Mouse (Mus musculus) ES-E14 (cell line): Measurements from ENCODE around the gene Xrcc5. TPM values are rescaled to one million over a fixed set of nuclear protein-coding genes. Genes with fewer than 3 reads are reported as not detected.

ENCODE experiments used
- DNase-seq: peaks from one replicate; pipeline ENCODE4 v3.0.0-alpha.2; 2013; ENCODE audit warnings: low read depth, low spot score
- H3K27ac ChIP-seq: 2 replicates; pipeline ENCODE4 v1.5.1; 2012; ENCODE audit warnings: low read depth, mild to moderate bottlenecking, low read length, moderate library complexity, mixed read lengths; ENCODE audit not compliant: poor library complexity, insufficient read depth, severe bottlenecking
- H3K36me3 ChIP-seq: 2 replicates; pipeline ENCODE4 v1.6.1; 2012; ENCODE audit warnings: mild to moderate bottlenecking, low read length, moderate library complexity, mixed read lengths; ENCODE audit not compliant: control insufficient read depth, poor library complexity, insufficient read depth, severe bottlenecking
- H3K4me1 ChIP-seq, 2 experiments: fragments of 150-350 bp in 1 of 2; sonication (generic) in 1 of 2; 2 replicates each; pipeline ENCODE4 v1.6.1; 2012; ENCODE audit warnings: low read length in 2 of 2, mild to moderate bottlenecking in 1 of 2, mixed read lengths in 1 of 2; ENCODE audit not compliant: control insufficient read depth in 2 of 2, insufficient read depth in 2 of 2, poor library complexity in 1 of 2
- H3K4me3 ChIP-seq, 2 experiments: fragments of 150-350 bp in 1 of 2; sonication (generic) in 1 of 2; 2 replicates each; pipeline ENCODE4 v1.5.1; 2012; ENCODE audit warnings: low read length in 2 of 2, low read depth in 1 of 2, mild to moderate bottlenecking in 1 of 2, mixed read lengths in 1 of 2; ENCODE audit not compliant: insufficient read depth in 1 of 2, poor library complexity in 1 of 2, severe bottlenecking in 1 of 2
- H3K9ac ChIP-seq: 2 replicates; pipeline ENCODE4 v1.6.1; 2012; ENCODE audit warnings: low read depth, mild to moderate bottlenecking, low read length, mixed read lengths; ENCODE audit not compliant: poor library complexity, insufficient read depth, severe bottlenecking
- H3K9me3 ChIP-seq: fragments of 150-350 bp; sonication (generic); 2 replicates; pipeline ENCODE4 v1.6.1; 2012; ENCODE audit warnings: low read depth, mild to moderate bottlenecking, low read length; ENCODE audit not compliant: control insufficient read depth, insufficient read depth
- CHD2 ChIP-seq: IDR thresholded peaks from 2 replicates; pipeline ENCODE4 v1.6.1; 2014; ENCODE audit warnings: mild to moderate bottlenecking, low read depth, low read length, inconsistent platforms
- HCFC1 ChIP-seq: IDR thresholded peaks from 2 replicates; pipeline ENCODE4 v1.6.1; 2012; ENCODE audit warnings: low read length, inconsistent platforms, borderline replicate concordance; ENCODE audit not compliant: insufficient read depth
- MAFK ChIP-seq: IDR thresholded peaks from 2 replicates; pipeline ENCODE4 v1.6.1; 2014; ENCODE audit warnings: mild to moderate bottlenecking, low read depth, low read length, inconsistent platforms; ENCODE audit not compliant: insufficient read depth
- ZC3H11A ChIP-seq: IDR thresholded peaks from 2 replicates; pipeline ENCODE4 v1.6.1; 2012; ENCODE audit warnings: low read depth, mild to moderate bottlenecking, inconsistent platforms, low read length, borderline replicate concordance
- ZNF384 ChIP-seq: IDR thresholded peaks from 2 replicates; pipeline ENCODE4 v1.6.1; 2012; ENCODE audit warnings: low read depth, low read length, inconsistent platforms
- in situ Hi-C, 2 experiments: fragments of 600-800 bp; cut with MboI; formaldehyde crosslinking; loops; one replicate each; pipeline ENCODE4 v1.15.1; 2025; ENCODE audit warnings: low sequenced_read_pairs in 2 of 2, inconsistent platforms in 1 of 2; ENCODE audit not compliant: unreplicated experiment in 2 of 2
- total RNA-seq: library from RNA; depleted of rRNA; stranded (reverse); fragments of 300-350 nt; gene quantifications from 2 replicates; pipeline ENCODE4 v1.2.3, GENCODE M21; 2012

The Xrcc5 gene
- total RNA-seq, 1 experiment, result 72.0 TPM

DNA sequence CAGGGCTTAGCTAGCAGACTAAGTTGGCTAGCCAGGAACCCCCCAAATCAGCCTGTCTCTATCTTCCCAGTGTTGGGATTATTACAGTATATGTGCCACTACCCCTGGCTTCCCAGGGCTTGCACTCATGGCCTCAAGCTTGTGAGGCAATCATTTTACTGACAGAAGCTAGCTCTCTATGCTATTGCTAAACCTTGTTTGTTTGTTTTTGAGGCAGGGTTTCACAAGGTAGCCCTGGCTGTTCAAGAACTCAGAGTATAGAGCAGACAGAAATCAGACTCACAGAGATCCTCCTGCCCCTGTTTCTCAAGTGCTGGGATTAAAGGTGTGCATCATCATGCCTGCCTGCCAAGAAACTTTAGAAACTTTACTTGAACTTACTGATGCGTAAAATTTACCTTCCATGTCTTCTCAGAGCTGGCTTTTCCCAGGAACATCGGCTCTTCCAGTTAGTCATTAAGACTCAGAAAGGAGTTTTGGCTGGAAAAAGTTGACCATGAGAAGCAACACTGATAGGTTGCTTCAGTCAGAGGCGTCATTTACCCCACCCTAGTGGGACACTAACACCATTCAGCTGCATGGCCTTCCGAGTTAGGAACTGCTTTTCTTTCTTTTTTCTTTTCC is 18.6 kb upstream of the Xrcc5 start:
- H3K4me1 ChIP-seq, result no peaks in the 10 kb centered on the region
- in situ Hi-C loops, result no loop called here
- no peak overlapping the region for H3K27ac ChIP-seq
- H3K9me3 ChIP-seq, result no peaks in the 10 kb centered on the region
- no peak for DNase-seq
- TF ChIP-seq ZC3H11A (no peak), MAFK (no peak), HCFC1 (no peak), ZNF384 (no peak), CHD2 (no peak)
- H3K36me3 ChIP-seq, result no peaks in the 10 kb centered on the region
- H3K4me3 ChIP-seq, result no peak overlapping the region
- no peak overlapping the region for H3K9ac ChIP-seq

DNA sequence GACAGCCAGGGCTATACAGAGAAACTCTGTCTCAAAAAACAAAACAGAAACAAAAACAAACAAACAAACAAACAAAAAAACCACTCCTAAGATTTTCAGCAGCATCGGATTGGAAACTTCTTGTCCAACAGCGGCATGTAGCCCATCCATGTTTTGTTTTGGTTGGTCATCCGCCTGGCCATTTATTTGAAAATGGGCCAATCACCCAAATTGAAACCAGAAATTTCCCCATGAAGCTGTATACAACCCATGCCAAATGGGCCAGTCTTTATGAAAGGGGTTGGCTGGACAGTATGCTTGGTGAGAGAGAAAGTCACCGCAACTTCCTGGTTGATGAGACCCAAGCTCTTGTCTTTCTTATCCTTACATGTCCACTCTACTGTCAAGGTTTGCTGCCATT is 16.3 kb upstream of the Xrcc5 start:
- no peak for TF ChIP-seq ZNF384
- in situ Hi-C loops, result no loop called here
- H3K27ac ChIP-seq, result no peak overlapping the region
- no peak overlapping the region for H3K9ac ChIP-seq
- H3K9me3 ChIP-seq, result no peaks in the 10 kb centered on the region
- no peak for DNase-seq
- no peaks in the 10 kb centered on the region for H3K36me3 ChIP-seq
- no peaks in the 10 kb centered on the region for H3K4me1 ChIP-seq
- no peak overlapping the region for H3K4me3 ChIP-seq

DNA sequence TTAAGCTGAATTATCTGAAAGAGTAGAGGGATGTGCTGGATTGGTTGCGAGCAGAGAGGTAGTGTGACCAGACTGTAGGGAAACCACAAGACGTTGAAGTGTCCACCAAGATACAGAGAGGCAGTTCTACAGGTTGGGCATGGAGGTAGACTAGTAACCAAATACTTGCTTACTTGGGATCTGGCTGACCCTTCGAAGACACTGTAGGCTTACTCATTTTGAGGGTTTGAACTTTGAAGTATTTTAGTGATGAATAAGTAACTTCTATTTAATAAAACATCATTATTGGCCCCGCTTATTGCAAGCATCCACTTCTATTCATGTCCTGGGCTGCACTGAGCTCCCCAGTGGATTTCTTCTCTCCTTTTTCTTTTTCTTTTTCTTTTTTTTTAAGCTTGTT is 15.8 kb upstream of the Xrcc5 start:
- no peak overlapping the region for H3K27ac ChIP-seq
- TF ChIP-seq CHD2 (no peak), MAFK (no peak), HCFC1 (no peak), ZNF384 (no peak), ZC3H11A (no peak)
- DNase-seq, result no peak
- no peaks in the 10 kb centered on the region for H3K4me1 ChIP-seq
- H3K9me3 ChIP-seq, result no peaks in the 10 kb centered on the region
- H3K9ac ChIP-seq, result no peak overlapping the region
- H3K36me3 ChIP-seq, result no peaks in the 10 kb centered on the region
- in situ Hi-C loops, result no loop called here
- no peak overlapping the region for H3K4me3 ChIP-seq

DNA sequence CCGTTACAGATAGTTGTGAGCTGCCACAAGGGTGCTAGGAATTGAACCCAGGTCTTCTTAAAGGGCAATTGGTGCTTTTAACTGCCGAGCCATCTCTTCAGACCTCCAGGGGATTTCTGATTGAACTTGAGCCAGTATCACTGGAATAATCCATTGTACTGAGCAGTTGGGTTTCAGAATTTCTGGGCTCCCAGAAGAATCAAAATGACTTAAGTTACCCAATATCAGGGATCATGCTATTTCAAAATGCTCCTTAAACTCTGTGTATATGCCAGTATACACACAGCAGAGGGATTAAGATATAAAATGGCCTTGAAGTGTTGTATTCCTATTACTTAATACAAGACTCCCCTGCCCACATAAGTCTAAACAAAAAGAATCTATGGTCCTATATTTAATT is 15.3 kb upstream of the Xrcc5 start:
- DNase-seq, result no peak

More for the DNA sequence above, 15.3 kb upstream of the Xrcc5 start:
- Histone ChIP-seq H3K4me3 (no peak overlapping the region), H3K27ac (no peak overlapping the region), H3K4me1 (no peaks in the 10 kb centered on the region), H3K9ac (no peak overlapping the region), H3K36me3 (no peaks in the 10 kb centered on the region), H3K9me3 (no peaks in the 10 kb centered on the region)
- TF ChIP-seq HCFC1 (no peak), MAFK (no peak), ZNF384 (no peak), CHD2 (no peak), ZC3H11A (no peak)
- in situ Hi-C loops, result no loop called here
